Mouse (Mus musculus) heart, adult 2 months (tissue): Measurements from ENCODE around the gene Gm26620. TPM values are rescaled to one million over a fixed set of nuclear protein-coding genes. Genes with fewer than 3 reads are reported as not detected.

Source experiments
- DNase-seq, 2 experiments: peaks; one replicate each; pipeline ENCODE4 v3.0.0; 2021
- H3K27ac ChIP-seq: fragments of 200-600 bp; 2 replicates; pipeline ENCODE4 v1.8.1; 2022
- H3K27me3 ChIP-seq: fragments of 200-500 bp; 2 replicates; pipeline ENCODE4 v1.6.1; 2012; ENCODE audit warnings: mild to moderate bottlenecking, low read length, inconsistent platforms, mixed read lengths; ENCODE audit not compliant: control insufficient read depth, insufficient read depth
- H3K36me3 ChIP-seq: fragments of 200-500 bp; 2 replicates; pipeline ENCODE4 v1.6.1; 2012; ENCODE audit warnings: low read length, inconsistent platforms; ENCODE audit not compliant: control insufficient read depth, insufficient read depth
- H3K4me1 ChIP-seq: fragments of 200-500 bp; 2 replicates; pipeline ENCODE4 v1.6.1; 2011; ENCODE audit warnings: low read length; ENCODE audit not compliant: control insufficient read depth, insufficient read depth
- H3K4me3 ChIP-seq: fragments of 200-600 bp; 2 replicates; pipeline ENCODE4 v1.8.1; 2022
- H3K79me2 ChIP-seq: fragments of 200-500 bp; replicated peaks from 2 replicates; pipeline ENCODE4 v1.6.1; 2012; ENCODE audit warnings: mild to moderate bottlenecking, inconsistent platforms, low read length, moderate library complexity, mixed read lengths; ENCODE audit not compliant: control insufficient read depth, insufficient read depth
- H3K9ac ChIP-seq: fragments of 200-500 bp; 2 replicates; pipeline ENCODE4 v1.6.1; 2012; ENCODE audit warnings: low read depth, mild to moderate bottlenecking, control low read depth, inconsistent platforms, low read length, mixed read lengths
- CTCF ChIP-seq: fragments of 200-600 bp; IDR thresholded peaks from 2 replicates; pipeline ENCODE4 v1.8.1; 2022; ENCODE audit warnings: antibody characterized with exemption, mild to moderate bottlenecking, moderate library complexity
- EP300 ChIP-seq: fragments of 200-500 bp; IDR thresholded peaks from 2 replicates; pipeline ENCODE4 v1.6.1; 2011; ENCODE audit warnings: low read depth, low read length, control low read depth; ENCODE audit not compliant: insufficient read depth
- POLR2A ChIP-seq: fragments of 200-500 bp; IDR thresholded peaks from 2 replicates; pipeline ENCODE4 v1.6.1; 2011; ENCODE audit warnings: mild to moderate bottlenecking, low read depth, low read length, control low read depth; ENCODE audit not compliant: insufficient read depth
- WGBS: fragments of 180-500 bp; shearing (Covaris S2); methylation state at CpG from one replicate; pipeline ENCODE4 v1.1.7; 2018; 5-methylcytosine and 5-hydroxymethylcytosine counted together
- intact Hi-C: fragments of 180-260 bp; cut with DNase I; formaldehyde crosslinking; loops from one replicate; pipeline ENCODE4 v1.15.1; 2025
- polyA plus RNA-seq: library from polyadenylated mRNA; depleted of rRNA; stranded (reverse); fragments of >200 nt; gene quantifications from 2 replicates; pipeline ENCODE4 v1.2.3, GENCODE M21; 2012
- total RNA-seq, 2 experiments: library from RNA; stranded (reverse); gene quantifications; 2 replicates each; pipeline ENCODE4 v1.2.3; 2021

Gene Gm26620
- total and polyA plus RNA-seq, 3 experiments = 0.52 to 0.61 TPM; not detected in 1

GRCm38 (mm10) chr1:170926941-170927340 is 42.1 kb downstream of the Gm26620 start:
- 55% methylated on average over 6 of the region's 6 CpGs for WGBS
- Histone ChIP-seq H3K79me2 (no peaks in the 10 kb centered on the region), H3K4me3 (no peak overlapping the region), H3K27ac (no peak overlapping the region), H3K9ac (no peak overlapping the region), H3K4me1 (no peaks in the 10 kb centered on the region), H3K36me3 (no peaks in the 10 kb centered on the region), H3K27me3 (no peaks in the 10 kb centered on the region)
- no peak for DNase-seq
- intact Hi-C loops = no loop called here
- no peak for TF ChIP-seq EP300
- TF ChIP-seq CTCF = no peak

DNA sequence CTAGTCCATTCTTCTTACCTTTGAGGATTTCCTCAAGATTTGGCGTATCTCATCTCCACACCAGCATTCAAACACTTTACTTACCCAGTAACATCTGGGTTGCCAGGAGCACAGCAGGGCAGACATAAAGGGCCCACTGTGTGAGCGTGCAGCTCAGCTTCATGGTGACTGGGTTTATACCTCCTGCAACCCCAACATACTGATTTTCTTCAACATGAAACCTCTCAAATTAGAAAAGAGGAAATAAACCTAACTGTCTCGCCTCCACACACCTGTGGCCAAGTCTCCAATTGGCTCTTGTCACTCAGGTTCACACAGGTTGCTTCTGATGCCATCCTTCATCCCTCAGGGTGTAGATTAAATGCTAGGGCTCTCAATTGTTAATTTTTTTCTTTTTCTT is 42.5 kb downstream of the Gm26620 start, which contains the start of gene Fcrla:
TSS of gene Fcrla (minus strand) at position 206 of the 400 bp plus-strand sequence.
- Histone ChIP-seq H3K27ac (no peak within 1 kb of the TSS), H3K36me3 (no peaks in the 10 kb centered on the region), H3K9ac (no peak within 1 kb of the TSS), H3K4me3 (no peak within 1 kb of the TSS), H3K27me3 (no peaks in the 10 kb centered on the region), H3K79me2 (no peaks in the 10 kb centered on the region), H3K4me1 (no peaks in the 10 kb centered on the region)
- intact Hi-C loops = no loop called here
- 88% methylated on average over 3 of the region's 3 CpGs for WGBS
- DNase-seq = no peak
- TF ChIP-seq CTCF (no peak), EP300 (no peak), POLR2A (no peak)

DNA sequence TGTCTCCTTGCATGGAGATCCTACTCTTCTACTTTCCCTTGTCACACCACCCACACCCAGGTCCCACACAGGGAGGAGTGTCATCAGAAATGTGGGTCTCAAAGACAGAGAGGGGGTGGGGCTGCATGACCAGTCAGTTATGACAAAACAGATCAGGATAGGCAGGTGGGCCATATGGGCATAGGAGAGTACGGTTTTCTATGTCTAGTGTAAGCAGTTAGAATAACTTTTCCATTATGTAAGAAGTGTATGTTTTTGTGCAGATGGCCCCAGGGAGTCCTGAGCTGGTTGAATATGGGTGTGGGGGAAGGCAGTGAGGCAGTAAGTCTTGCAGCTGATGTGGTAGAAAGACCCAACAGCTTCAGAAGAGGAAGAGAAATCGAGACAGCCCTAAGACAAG is 43.6 kb downstream of the Gm26620 start:
- no peaks in the 10 kb centered on the region for H3K4me1 ChIP-seq
- no peak overlapping the region for H3K27ac ChIP-seq
- no peak for DNase-seq
- TF ChIP-seq EP300 = no peak
- TF ChIP-seq POLR2A = no peak
- TF ChIP-seq CTCF = no peak
- WGBS = 66% methylated on average over 2 of the region's 2 CpGs
- no peak overlapping the region for H3K9ac ChIP-seq
- no peaks in the 10 kb centered on the region for H3K36me3 ChIP-seq
- H3K4me3 ChIP-seq = no peak overlapping the region
- no peaks in the 10 kb centered on the region for H3K27me3 ChIP-seq
- intact Hi-C loops = no loop called here
- no peaks in the 10 kb centered on the region for H3K79me2 ChIP-seq

DNA sequence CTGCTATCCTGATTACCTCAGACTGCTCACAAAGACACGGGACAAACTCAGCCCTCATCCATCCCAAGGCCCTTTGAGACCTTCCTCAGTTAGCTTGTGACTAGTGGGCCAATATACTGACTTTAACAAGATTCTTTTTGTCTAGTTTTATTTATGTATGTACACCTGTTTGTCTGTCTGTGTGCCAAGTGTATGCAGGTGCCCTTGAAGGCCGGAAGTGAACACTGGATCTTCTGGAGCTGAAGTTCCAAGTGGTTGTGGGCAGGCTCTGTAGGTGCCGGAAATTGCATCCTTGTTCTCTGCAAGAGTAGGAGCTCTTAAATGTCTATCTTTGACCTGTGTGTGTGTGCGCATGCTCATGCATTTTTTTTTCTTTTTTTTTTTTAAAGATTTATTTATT is 44.4 kb downstream of the Gm26620 start:
- no peak for DNase-seq
- no peaks in the 10 kb centered on the region for H3K4me1 ChIP-seq
- no peak overlapping the region for H3K27ac ChIP-seq
- no peak overlapping the region for H3K9ac ChIP-seq
- no peaks in the 10 kb centered on the region for H3K79me2 ChIP-seq
- TF ChIP-seq EP300 (no peak), CTCF (no peak), POLR2A (no peak)
- intact Hi-C loops = no loop called here
- H3K27me3 ChIP-seq = no peaks in the 10 kb centered on the region
- H3K4me3 ChIP-seq = no peak overlapping the region
- H3K36me3 ChIP-seq = no peaks in the 10 kb centered on the region
- 83% methylated on average over 4 of the region's 4 CpGs for WGBS

DNA sequence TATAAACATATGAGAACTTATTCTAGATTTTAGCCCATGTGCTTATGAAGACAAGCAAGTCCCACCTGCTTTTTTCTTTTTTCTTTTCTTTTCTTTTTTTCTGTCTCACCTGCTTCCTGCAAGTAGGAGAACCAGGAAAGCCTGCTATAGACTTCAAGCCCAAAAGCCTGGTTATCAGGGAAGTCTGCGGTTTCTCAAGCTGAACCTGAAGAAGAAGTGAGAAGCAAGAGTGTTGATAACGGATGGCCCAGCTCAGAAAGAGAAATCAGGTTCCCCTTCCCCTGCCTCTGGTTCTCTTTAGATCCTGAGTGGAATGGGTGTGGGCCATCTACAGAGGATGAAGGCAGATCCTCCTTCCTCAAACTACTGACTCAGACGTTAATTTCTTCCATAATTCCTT is 47.2 kb downstream of the Gm26620 start:
- no peak for TF ChIP-seq POLR2A
- TF ChIP-seq CTCF = no peak
- TF ChIP-seq EP300 = no peak
- no peaks in the 10 kb centered on the region for H3K27me3 ChIP-seq
- DNase-seq = no peak

GRCm38 (mm10) chr1:170933386-170933920 is 48.6 kb downstream of the Gm26620 start:
- no peak overlapping the region for H3K27ac ChIP-seq
- H3K4me1 ChIP-seq = no peaks in the 10 kb centered on the region
- WGBS = 78% methylated on average over 6 of the region's 6 CpGs
- intact Hi-C loops = no loop called here
- H3K9ac ChIP-seq = no peak overlapping the region
- DNase-seq = no peak
- TF ChIP-seq CTCF = no peak
- TF ChIP-seq POLR2A = no peak
- TF ChIP-seq EP300 = no peak
- no peaks in the 10 kb centered on the region for H3K79me2 ChIP-seq
- no peaks in the 10 kb centered on the region for H3K36me3 ChIP-seq
- no peak overlapping the region for H3K4me3 ChIP-seq
- no peaks in the 10 kb centered on the region for H3K27me3 ChIP-seq

More for the DNA sequence above, 47.2 kb downstream of the Gm26620 start:
- Histone ChIP-seq H3K27ac (no peak overlapping the region), H3K79me2 (no peaks in the 10 kb centered on the region), H3K4me1 (no peaks in the 10 kb centered on the region), H3K9ac (no peak overlapping the region), H3K4me3 (no peak overlapping the region), H3K36me3 (no peaks in the 10 kb centered on the region)
- intact Hi-C loops = no loop called here
- WGBS = 67% methylated on average over 3 of the region's 3 CpGs
